Mouse (Mus musculus): ENCODE data around the gene Atf1.

The Atf1 gene

DNA sequence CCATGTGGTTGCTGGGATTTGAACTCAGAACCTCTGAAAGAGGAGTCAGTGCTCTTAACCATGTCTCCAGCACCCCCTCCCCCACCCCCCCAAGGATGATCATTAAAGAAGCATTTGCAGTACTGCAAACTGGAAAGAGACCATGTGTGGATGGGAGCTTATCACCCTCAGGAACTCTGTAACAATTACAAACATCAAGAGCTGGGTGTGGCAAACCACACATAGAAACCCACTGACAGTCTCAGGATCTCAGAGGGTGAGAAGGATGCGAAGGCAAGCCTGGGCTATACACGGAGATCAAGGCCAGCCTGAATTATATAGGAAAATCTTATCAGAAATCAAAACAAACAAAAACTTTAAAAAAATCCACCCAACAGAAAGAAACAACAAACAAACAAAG is 78.6 kb downstream of the Atf1 start:
- no peak for DNase-seq (ENCODE audit: low spot score in 2 of 2)

DNA sequence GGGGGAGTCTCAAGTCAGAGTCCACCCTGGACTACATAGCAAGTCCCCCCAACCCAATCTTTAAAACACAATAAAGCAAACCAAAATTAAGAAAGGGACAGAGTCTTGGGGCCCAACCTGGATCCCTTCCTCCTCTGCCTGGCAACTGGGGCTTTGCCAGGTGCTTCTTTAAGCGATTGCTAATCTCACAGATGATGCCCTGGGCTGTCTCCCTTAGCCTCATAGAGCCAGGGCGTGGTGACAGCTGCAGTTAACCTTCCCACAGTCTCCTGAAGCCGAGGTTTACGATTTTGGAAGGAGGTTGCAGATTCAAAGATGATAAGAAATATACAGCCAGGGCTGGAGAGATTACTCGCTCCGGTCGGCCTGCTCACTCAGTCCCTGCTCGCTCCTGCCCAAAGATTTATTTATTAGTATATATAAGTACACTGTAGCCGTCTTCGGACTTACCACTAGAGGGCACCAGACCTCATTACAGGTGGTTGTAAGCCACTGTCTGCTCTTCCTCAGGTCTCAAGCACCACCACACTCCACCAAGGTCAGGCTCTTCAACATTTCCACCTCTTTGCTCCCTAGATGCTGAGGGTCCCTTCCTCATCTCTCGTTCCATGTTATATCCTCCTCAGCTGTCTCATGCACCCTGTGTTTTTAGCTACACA is 79.9 kb downstream of the Atf1 start:
- DNase-seq (ENCODE audit: low spot score in 2 of 2): peak; percentile 12 to 33
